Mouse (Mus musculus): ENCODE measurements around the gene H60b.
"Not testable (repeated sequence)": the region's sequence is repeated elsewhere in the genome, so short reads cannot be mapped to it uniquely, and the experiment has no call there.

H60b gene

GRCm38 (mm10) chr10:22274445-22275057, 116.2 kb downstream of the H60b start:
- DNase-seq = no peak

DNA sequence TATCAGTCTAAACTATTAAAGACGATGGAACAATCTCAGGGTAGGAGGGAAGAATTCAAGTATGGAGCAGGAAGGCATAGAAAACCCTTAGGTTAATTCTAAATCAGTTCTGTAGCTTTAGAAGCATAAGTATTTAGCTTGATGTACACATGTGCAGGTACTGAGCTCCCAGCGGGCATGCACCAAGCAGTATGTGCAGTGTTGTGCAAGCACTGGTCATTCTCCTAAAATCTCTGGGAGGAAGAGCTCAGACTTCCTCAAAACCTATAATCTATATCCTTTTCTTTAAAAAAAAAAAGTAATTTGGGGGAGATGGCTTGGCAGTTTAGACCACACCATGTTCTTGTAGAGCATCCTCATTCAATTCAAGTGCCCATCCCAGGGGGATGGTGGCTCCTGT, 120.1 kb downstream of the H60b start:
- not testable (repeated sequence) for DNase-seq

GRCm38 (mm10) chr10:22282816-22283215, 124.4 kb downstream of the H60b start:
- DNase-seq = no peak

DNA sequence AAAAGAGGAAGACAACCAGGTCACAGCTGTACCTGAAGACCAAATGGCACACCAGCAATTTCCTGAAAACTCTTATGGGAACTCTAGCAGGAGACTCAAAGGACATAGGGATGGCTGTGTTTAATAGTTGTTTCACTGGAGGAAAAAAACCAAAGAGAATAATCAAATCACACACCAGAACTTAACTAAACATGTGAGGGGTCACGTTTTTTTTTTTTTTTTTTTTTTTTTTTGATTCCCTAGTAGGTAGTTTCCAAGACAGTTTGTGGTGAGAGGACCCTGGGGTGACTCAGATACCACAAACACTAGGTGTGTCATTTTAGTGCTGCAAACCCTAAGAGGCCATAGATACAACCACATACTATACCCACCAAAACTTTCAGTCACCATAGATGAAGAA, 137.3 kb downstream of the H60b start:
- no peak for DNase-seq

DNA sequence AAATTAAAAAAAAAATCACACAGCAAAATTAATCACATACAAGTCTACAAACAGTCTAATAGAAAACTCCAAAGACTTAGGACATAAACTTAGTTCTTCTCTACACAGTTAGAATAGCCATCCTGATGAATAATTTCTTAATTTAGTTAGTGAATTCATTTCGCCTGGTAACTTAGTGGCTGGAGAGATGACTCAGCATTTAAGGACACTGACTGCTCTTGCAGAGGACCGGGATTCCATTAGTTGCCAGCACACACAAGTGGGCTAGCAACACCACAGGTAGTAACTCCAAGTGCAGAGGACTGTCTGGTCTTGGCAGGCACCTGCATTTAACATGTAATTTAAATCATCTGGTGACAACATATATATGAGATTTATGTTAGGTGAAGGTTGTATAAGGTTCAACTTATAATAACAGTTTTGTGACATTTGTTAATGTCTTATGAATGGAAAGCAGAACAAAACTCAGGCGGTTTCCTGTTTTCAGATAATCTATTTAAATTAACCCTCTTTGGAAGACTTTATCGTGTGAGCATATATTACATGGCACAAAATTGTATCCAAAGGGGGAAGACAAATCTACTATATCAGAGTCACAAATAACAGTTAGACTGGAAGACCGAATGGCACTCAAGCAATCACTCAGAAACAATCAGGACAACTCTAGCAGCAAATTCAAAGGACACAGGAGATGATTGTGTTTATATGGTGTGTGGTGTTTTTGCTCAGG, 138.8 kb downstream of the H60b start:
- DNase-seq = no peak

DNA sequence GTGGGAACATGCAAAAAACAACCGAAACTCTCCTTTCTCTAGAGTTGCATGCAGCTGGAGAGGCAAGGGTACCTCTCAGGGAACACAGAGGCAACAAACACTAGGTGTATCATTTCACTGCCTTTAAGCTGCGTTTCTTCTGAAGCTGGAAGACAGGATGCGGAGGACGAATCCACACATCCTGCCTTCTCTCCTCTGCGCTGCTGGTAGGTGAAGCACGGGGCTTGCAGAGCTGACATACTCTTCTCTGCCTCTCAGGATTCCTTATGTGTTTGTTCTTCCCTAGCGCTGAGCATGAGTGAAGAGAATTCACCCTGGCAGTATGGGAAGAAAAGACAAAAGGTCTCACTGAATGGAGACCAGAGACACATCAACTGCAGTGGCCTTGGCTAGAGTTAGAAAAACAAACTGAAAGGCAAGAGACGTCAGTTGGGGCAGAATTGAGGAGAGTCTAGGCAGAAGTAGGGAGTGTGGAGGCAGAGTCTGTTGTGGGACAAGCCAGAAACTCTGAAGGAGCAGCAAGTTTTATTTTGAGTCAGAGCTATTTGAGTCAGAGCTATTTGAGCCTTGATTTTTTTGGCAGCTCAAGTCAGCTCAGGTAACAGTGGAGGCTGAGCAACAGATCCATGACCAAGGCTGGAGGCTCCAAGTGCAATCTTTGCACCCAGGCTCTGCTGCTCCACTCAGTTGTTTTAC, 139.5 kb downstream of the H60b start:
- no peak for DNase-seq

DNA sequence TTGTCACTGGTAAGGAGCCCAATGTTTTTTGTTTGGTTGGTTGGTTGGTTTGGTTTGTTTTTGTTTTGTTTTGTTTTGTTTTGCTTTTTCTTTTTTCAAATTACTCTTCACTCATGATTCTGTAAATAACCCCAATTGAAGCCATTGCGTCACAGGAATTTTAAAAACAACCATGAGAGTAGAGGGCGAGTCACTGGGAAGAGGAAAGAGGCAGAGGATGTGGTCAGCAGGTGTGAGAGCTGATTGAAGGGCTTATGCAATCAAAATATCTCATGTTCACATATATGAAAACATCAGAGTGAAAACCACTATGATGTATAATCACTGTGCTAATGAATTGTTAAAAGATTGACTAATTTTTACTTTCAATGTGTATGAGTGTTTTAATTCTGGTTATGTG, 140.9 kb downstream of the H60b start:
- no peak for DNase-seq

DNA sequence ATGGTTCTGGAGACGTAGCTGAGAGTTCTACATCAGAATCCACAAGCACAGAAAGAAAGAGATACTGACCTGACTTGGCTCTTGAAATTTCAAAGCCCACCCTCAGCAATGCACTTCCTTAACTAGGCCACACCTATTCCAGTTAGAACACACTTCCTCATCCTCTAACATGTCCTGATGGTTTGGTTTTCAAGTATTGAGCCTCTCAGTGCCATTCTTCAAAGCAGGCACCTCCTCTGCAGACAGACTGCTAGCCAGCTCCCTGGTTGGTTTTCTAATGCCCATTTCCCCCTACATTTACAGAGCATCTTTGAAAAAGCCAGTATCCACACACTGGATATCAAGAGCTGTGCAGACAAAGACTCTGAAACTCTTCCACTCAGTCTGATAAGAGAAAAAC, 143.3 kb downstream of the H60b start:
- no peak for DNase-seq

DNA sequence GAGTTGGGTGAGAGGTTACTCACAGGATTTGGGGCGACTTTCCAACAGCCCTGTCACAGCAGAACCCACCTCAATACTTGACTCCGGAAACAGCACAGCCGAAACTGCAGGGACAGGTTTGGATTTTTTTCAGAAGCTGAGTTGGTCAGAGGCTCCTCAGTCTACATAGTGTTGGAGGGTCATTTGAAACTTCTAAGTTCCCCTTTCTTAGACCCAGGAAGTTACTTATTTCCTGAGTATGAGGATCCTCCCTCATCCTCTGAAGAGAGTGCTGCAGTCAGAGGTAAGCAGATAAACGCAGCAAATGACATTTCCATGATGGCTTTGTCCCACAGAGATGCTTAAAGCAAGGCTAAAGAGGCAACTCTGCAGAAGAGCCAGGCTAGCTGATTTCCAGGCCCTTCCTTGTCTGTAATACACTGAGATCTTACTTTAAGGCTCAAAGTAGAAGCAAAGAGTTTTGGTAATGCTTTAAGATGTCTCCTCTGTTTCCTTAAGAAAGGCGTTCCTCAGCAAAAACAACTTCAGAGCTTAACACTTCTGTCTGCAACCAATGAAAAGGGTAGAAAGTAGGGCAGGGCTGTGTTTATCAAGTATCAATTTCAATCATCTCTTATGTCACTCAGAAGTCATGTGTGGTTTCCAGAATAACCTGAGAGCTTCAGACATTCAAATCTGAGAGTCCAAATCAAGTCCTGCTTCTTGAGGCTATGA, 144.1 kb downstream of the H60b start:
- no peak for DNase-seq

DNA sequence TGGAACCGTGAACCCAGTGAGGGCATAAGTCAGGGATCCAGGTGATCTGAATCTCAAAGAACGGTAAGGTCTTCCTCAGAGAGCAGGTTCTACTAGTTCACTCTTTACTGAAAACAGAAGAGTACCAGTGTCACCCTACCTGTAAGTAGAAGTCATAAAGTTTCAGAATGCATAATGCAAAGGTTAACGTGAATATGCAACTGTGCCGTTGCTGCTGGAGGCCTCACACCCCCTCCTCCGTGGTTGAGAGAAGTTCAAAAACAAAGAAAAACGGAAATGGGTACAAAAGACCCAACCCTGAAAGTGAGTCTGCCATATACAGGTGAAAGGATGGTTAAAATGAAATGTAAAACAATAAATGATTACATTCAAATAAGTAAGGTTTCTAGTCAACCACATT, 145.3 kb downstream of the H60b start:
- DNase-seq = no peak

DNA sequence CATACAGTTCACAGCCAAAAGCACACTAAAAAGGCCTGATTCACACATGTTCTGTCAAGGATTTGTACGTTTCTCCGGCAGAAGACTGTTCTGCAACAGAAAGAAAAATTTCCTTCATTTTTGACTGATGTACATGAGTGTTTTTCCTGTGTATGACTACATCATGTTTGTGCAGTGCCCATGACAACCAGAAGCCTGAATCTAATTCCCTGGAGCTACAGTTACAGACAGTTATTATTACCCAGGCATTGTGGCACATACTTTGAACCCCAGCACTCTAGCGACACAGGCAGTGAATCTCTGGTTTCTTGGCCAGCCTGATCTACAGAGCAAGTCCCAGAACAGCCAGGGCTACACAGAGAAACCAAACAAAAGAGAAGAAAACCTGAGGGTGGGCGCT, 147.4 kb downstream of the H60b start:
- DNase-seq = no peak

DNA sequence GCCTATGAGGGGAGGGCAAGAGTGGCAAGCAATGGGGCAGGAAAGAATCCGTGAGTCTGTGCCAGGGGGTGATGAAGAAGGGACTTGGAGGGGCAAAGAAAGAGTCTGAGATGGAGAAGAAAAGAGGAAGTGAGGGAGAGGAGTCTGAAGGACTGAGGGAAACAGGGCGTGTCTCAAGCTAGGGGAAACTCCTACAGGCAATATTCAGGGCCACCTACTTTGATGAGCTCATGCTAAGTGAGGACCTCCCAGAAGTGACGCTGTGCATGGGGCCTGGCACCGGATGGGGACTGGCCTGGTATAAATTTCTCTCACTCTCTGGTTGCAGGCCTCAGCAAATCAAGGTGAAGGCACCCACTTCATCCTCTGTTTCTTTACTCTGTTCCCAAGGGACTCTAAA, 148.1 kb downstream of the H60b start:
- no peak for DNase-seq

- no peak for DNase-seq
These were observed 149.8 kb downstream of the H60b start for GRCm38 (mm10) chr10:22308221-22308620.

DNA sequence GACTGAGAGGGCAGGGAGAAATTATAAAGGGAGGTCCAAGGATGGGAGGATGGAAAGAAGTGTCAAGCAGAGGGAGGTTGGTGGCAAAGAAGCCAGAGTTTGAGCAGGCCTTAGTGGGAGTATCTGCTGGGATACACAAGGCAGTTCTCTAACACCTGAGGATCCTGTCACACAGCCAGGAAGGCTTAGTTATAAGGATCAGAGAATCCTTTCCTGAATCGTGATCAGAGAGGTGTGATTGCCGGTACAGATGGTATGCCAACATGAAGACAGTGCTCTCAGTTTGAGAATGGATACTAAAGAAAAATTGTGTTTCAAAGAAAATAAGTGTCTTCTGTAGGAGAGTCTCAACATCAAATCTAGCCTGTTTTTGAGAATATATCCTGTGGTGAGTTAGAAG, 164.5 kb downstream of the H60b start:
- DNase-seq = no peak

Data from right cerebral cortex, postnatal 25 days (tissue).